Mouse (Mus musculus): Measurements from ENCODE around the gene Tbx1.

DNA sequence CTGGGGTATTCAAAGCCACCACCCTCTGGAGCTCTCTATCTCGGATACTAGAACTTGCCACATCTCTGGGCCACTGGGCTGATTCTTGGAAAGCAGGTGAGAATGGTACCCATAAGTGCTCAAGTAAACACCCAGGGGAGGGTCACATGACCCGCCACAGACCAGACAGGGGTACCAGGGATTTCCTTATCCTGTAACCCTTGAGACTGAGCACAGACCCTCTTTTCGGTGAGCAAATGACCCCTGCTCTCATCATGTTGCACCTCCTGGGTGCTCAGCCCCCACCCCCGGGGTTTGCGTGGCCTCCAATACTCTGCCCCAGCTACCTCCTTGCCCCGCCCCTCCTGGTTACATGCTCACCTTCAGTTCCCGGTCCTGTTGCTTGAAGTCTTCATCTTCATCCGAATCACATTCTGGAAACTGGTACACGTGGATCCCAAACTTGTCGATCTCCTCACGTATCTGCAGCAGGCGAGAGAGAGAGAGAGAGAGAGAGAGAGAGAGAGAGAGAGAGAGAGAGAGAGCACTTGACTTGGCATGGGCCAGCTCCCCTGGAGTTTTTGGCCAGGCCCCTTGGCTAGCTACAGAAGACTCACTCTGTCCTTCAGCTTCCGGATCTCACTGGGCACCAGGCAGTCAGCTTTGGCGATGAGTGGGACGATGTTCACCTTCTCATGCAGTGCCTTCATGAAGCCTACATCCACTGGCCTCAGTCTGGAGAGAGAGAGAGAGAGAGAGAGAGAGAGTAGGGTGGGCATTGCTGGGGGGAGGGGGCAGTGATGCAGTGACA is 33.5 kb upstream of the Tbx1 start:
- TF ChIP-seq ZNF384 (IDR thresholded peaks at IDR 0.05; ENCODE audit: low read depth, low read length) (no peak), HCFC1 (IDR thresholded peaks at IDR 0.05; ENCODE audit: borderline replicate concordance, insufficient read depth, low read length) (no peak), CHD2 (IDR thresholded peaks at IDR 0.05; ENCODE audit: low read depth, low read length) (no peak)
